Mouse (Mus musculus): ENCODE data around the gene Cyp20a1. TPM values are rescaled to one million over a fixed set of nuclear protein-coding genes. Genes with fewer than 3 reads are reported as not detected.

The Cyp20a1 gene
- total RNA-seq (2021): 10 to 100 TPM in 1 of 2 experiments, 1 to 10 TPM in 1; 8.2 to 12.2 TPM
- long read RNA-seq, experiment 1, transcript Cyp20a1-201 (13 exons, 2,223 nt): major isoform, 10 of 13 reads
- long read RNA-seq, experiment 1, partial matches to known transcripts: 1 of 13 reads
- long read RNA-seq, experiment 1, other reads (novel, unspliced or antisense): 0 of 13 reads
- long read RNA-seq, experiment 2, partial matches to known transcripts: 1 of 2 reads
- long read RNA-seq, experiment 2, other reads (novel, unspliced or antisense): 1 of 2 reads

- intact Hi-C loops (cut with DNase I): loop anchor here (2.0 kb wide), 1 partner anchor 66 kb away; the partner anchor contains the start of gene Abi2
- DNase-seq (ENCODE audit: low spot score in 2 of 2): peak; percentile 88 to 90
Observed at GRCm38 (mm10) chr1:60342808-60343629, at the start of gene Cyp20a1. TSS of gene Cyp20a1 (plus strand) at chr1:60343323.

GRCm38 (mm10) chr1:60293921-60294320 is 49.2 kb upstream of the Cyp20a1 start:
- intact Hi-C loops (cut with DNase I): no loop called here
- no peak for DNase-seq (ENCODE audit: low spot score in 2 of 2)

- intact Hi-C loops (cut with DNase I): loop anchor here (2.0 kb wide), 1 partner anchor 65 kb away; the partner anchor contains the start of gene Abi2
- DNase-seq (ENCODE audit: low spot score in 2 of 2): no peak
Observed at GRCm38 (mm10) chr1:60343630-60344455, 720 bp downstream of the Cyp20a1 start.

- DNase-seq (ENCODE audit: low spot score in 2 of 2): no peak
- intact Hi-C loops (cut with DNase I): no loop called here
Observed at GRCm38 (mm10) chr1:60344670-60345069, 1.5 kb downstream of the Cyp20a1 start.

GRCm38 (mm10) chr1:60345712-60346111 is 2.6 kb downstream of the Cyp20a1 start:
- DNase-seq (ENCODE audit: low spot score in 2 of 2): no peak
- intact Hi-C loops (cut with DNase I): no loop called here

GRCm38 (mm10) chr1:60352786-60353185 is 9.7 kb downstream of the Cyp20a1 start:
- DNase-seq (ENCODE audit: low spot score in 2 of 2): no peak
- intact Hi-C loops (cut with DNase I): no loop called here

GRCm38 (mm10) chr1:60361626-60362025 is 18.5 kb downstream of the Cyp20a1 start:
- no peak for DNase-seq (ENCODE audit: low spot score in 2 of 2)
- intact Hi-C loops (cut with DNase I): no loop called here

- DNase-seq (ENCODE audit: low spot score in 2 of 2): no peak
- intact Hi-C loops (cut with DNase I): no loop called here
Observed at GRCm38 (mm10) chr1:60376556-60376955, 33.4 kb downstream of the Cyp20a1 start.

- intact Hi-C loops (cut with DNase I): no loop called here
- DNase-seq (ENCODE audit: low spot score in 2 of 2): peak in 1 of 2 experiments; percentile 20
Observed at GRCm38 (mm10) chr1:60381910-60382309, 38.8 kb downstream of the Cyp20a1 start.

GRCm38 (mm10) chr1:60404848-60405247 is 61.7 kb downstream of the Cyp20a1 start:
- intact Hi-C loops (cut with DNase I): loop anchor here (5.0 kb wide), 1 partner anchor 457 kb away; no protein-coding TSS in a partner anchor
- DNase-seq (ENCODE audit: low spot score in 2 of 2): no peak

- intact Hi-C loops (cut with DNase I): loop anchor here (2.0 to 5.0 kb wide), 2 partner anchors 66 to 454 kb away; partner anchors contain the start of gene Cyp20a1
- DNase-seq (ENCODE audit: low spot score in 2 of 2): no peak
Observed at GRCm38 (mm10) chr1:60408501-60409167, 65.5 kb downstream of the Cyp20a1 start.

- peak; percentile 93 to 94 for DNase-seq (ENCODE audit: low spot score in 2 of 2)
- intact Hi-C loops (cut with DNase I): loop anchor here (2.0 to 5.0 kb wide), 2 partner anchors 66 to 453 kb away; partner anchors contain the start of gene Cyp20a1
Observed at GRCm38 (mm10) chr1:60409168-60409828, 66.2 kb downstream of the Cyp20a1 start, which contains the start of gene Abi2. TSS of gene Abi2 (plus strand) at chr1:60409619.

GRCm38 (mm10) chr1:60409928-60410817 is 67.0 kb downstream of the Cyp20a1 start:
- peak; percentile 54 to 77 for DNase-seq (ENCODE audit: low spot score in 2 of 2)
- intact Hi-C loops (cut with DNase I): loop anchor here (2.0 to 5.0 kb wide), 2 partner anchors 67 to 452 kb away; partner anchors contain the start of gene Cyp20a1

- intact Hi-C loops (cut with DNase I): no loop called here
- DNase-seq (ENCODE audit: low spot score in 2 of 2): no peak
Observed at GRCm38 (mm10) chr1:60416724-60417123, 73.6 kb downstream of the Cyp20a1 start.

- no peak for DNase-seq (ENCODE audit: low spot score in 2 of 2)
- intact Hi-C loops (cut with DNase I): no loop called here
Observed at GRCm38 (mm10) chr1:60423882-60424281, 80.8 kb downstream of the Cyp20a1 start.

- intact Hi-C loops (cut with DNase I): no loop called here
- no peak for DNase-seq (ENCODE audit: low spot score in 2 of 2)
Observed at GRCm38 (mm10) chr1:60428341-60428740, 85.2 kb downstream of the Cyp20a1 start.

GRCm38 (mm10) chr1:60428932-60429331 is 85.8 kb downstream of the Cyp20a1 start:
- no peak for DNase-seq (ENCODE audit: low spot score in 2 of 2)
- intact Hi-C loops (cut with DNase I): no loop called here
